Mouse (Mus musculus) monocyte, adult 5-6 weeks (primary cell): Measurements from ENCODE around the gene Anapc2. TPM values are rescaled to one million over a fixed set of nuclear protein-coding genes. Genes with fewer than 3 reads are reported as not detected.

Source experiments
- ATAC-seq: fragments of 153-309, 156-312 bp; replicated peaks from 2 replicates; pipeline ENCODE4 v1.8.0; 2017; ENCODE audit warnings: mild to moderate bottlenecking; ENCODE audit not compliant: low TSS enrichment, insufficient number of reproducible peaks, severe bottlenecking, poor library complexity, low FRiP score
- total RNA-seq: library from RNA; stranded (forward); fragments of 200-1000, 200-491, 200-594 nt; gene quantifications from 3 replicates; pipeline ENCODE4 v1.2.3, GENCODE M21; 2017

Anapc2 gene
- total RNA-seq, 1 experiment from 2014 or later = 43.8 TPM

GRCm38 (mm10) chr2:25264851-25265250 lies 7.4 kb upstream of the Anapc2 start:
- ATAC-seq = no peak

GRCm38 (mm10) chr2:25265897-25266656 lies 6.2 kb upstream of the Anapc2 start:
- peak; percentile 47 for ATAC-seq

- ATAC-seq = no peak
Measured at GRCm38 (mm10) chr2:25266720-25267119, 5.6 kb upstream of the Anapc2 start.

- ATAC-seq = no peak
Measured at GRCm38 (mm10) chr2:25267241-25267640, 5.0 kb upstream of the Anapc2 start.

- no peak for ATAC-seq
Measured at GRCm38 (mm10) chr2:25267746-25268309, 4.5 kb upstream of the Anapc2 start.

GRCm38 (mm10) chr2:25272515-25272914 lies 237 bp downstream of the Anapc2 start:
- no peak for ATAC-seq

GRCm38 (mm10) chr2:25273010-25273409 lies 732 bp downstream of the Anapc2 start:
- no peak for ATAC-seq

GRCm38 (mm10) chr2:25278928-25279882 lies 6.9 kb downstream of the Anapc2 start:
- peak; percentile 83 for ATAC-seq

- ATAC-seq = no peak
Measured at GRCm38 (mm10) chr2:25285551-25285950, 13.3 kb downstream of the Anapc2 start.

- no peak for ATAC-seq
Measured at GRCm38 (mm10) chr2:25286314-25286713, 14.0 kb downstream of the Anapc2 start.

- ATAC-seq = no peak
Measured at GRCm38 (mm10) chr2:25286837-25287636, 14.8 kb downstream of the Anapc2 start.

- no peak for ATAC-seq
Measured at GRCm38 (mm10) chr2:25287927-25288649, 15.8 kb downstream of the Anapc2 start, which contains the start of gene Tmem210. Gene Tmem210 (plus strand): TSS chr2:25288145.

- no peak for ATAC-seq
Measured at GRCm38 (mm10) chr2:25288734-25289345, 16.6 kb downstream of the Anapc2 start.

GRCm38 (mm10) chr2:25289651-25290050 lies 17.4 kb downstream of the Anapc2 start, which contains the start of gene Lrrc26:
Gene Lrrc26 (plus strand): TSS chr2:25289915.
- ATAC-seq = no peak

- no peak for ATAC-seq
Measured at GRCm38 (mm10) chr2:25290101-25290815, 18.0 kb downstream of the Anapc2 start.

- ATAC-seq = no peak
Measured at GRCm38 (mm10) chr2:25290816-25291130, 18.5 kb downstream of the Anapc2 start.
